Mouse (Mus musculus): Measurements from ENCODE around the gene Faf1.

- no peak for TF ChIP-seq POLR2A (IDR thresholded peaks at IDR 0.05; ENCODE audit: borderline replicate concordance, extremely low read depth, low read depth, low read length)
- no peak for TF ChIP-seq CTCF (IDR thresholded peaks at IDR 0.05; ENCODE audit: insufficient read depth, low read length)
Measured at GRCm38 (mm10) chr4:109815592-109815991, 139.2 kb downstream of the Faf1 start.

Data from lung, adult 2 months (tissue).